Mouse (Mus musculus) stomach, postnatal 0 days (tissue): Measurements from ENCODE around the gene Rarb. TPM values are rescaled to one million over a fixed set of nuclear protein-coding genes. Genes with fewer than 3 reads are reported as not detected.

ENCODE experiments used
- ATAC-seq: fragments of 200-750 bp; cut with Nextera tagmentation; 2 replicates; pipeline ENCODE4 v1.8.0; 2017; ENCODE audit not compliant: low FRiP score, low TSS enrichment
- DNase-seq: peaks from one replicate; pipeline ENCODE4 v3.0.0-alpha.2; 2016; ENCODE audit warnings: low spot score
- H3K27ac ChIP-seq: fragments of 300-500 bp; sonication (generic); replicated peaks from 2 replicates; pipeline ENCODE4 v1.5.1; 2014; ENCODE audit warnings: mild to moderate bottlenecking, control low read depth
- H3K27me3 ChIP-seq: fragments of 300-500 bp; sonication (generic); 2 replicates; pipeline ENCODE4 v1.6.1; 2014; ENCODE audit warnings: low read length; ENCODE audit not compliant: control insufficient read depth, insufficient read depth
- H3K36me3 ChIP-seq: fragments of 300-500 bp; sonication (generic); 2 replicates; pipeline ENCODE4 v1.6.1; 2014; ENCODE audit warnings: low read length, mixed read lengths; ENCODE audit not compliant: control insufficient read depth, insufficient read depth
- H3K4me1 ChIP-seq: fragments of 300-500 bp; sonication (generic); replicated peaks from 2 replicates; pipeline ENCODE4 v1.6.1; 2014; ENCODE audit warnings: antibody characterized with exemption; ENCODE audit not compliant: control insufficient read depth, insufficient read depth
- H3K4me2 ChIP-seq: fragments of 300-500 bp; sonication (generic); replicated peaks from 2 replicates; pipeline ENCODE4 v1.6.1; 2014; ENCODE audit warnings: low read depth, mild to moderate bottlenecking, control low read depth, moderate library complexity
- H3K4me3 ChIP-seq: fragments of 300-500 bp; sonication (generic); 2 replicates; pipeline ENCODE4 v1.5.1; 2014; ENCODE audit warnings: low read depth, low read length, control low read depth
- H3K9ac ChIP-seq: fragments of 300-500 bp; sonication (generic); 2 replicates; pipeline ENCODE4 v1.6.1; 2014; ENCODE audit warnings: mild to moderate bottlenecking, low read length, control low read depth, mixed read lengths
- H3K9me3 ChIP-seq: fragments of 300-500 bp; sonication (generic); 2 replicates; pipeline ENCODE4 v1.6.1; 2016; ENCODE audit warnings: low read length; ENCODE audit not compliant: control insufficient read depth
- CTCF ChIP-seq: IDR thresholded peaks from 2 replicates; pipeline ENCODE4 v1.5.1; 2016; ENCODE audit warnings: antibody characterized with exemption, low read depth, mild to moderate bottlenecking, moderate library complexity
- EP300 ChIP-seq: optimal IDR thresholded peaks from 2 replicates; pipeline ENCODE3; 2016; ENCODE audit warnings: antibody characterized with exemption
- WGBS: fragments of 180-500 bp; shearing (Covaris S2); extraction: QIAGEN DNeasy Blood & Tissue Kit; methylation state at CpG from one replicate; pipeline ENCODE4 v1.1.7; 2014; 5-methylcytosine and 5-hydroxymethylcytosine counted together
- polyA plus RNA-seq: library from polyadenylated mRNA; unstranded; fragments of >200 nt; fragmentation: Nextera tagmentation; extraction: Ambion mirVana; gene quantifications from 2 replicates; pipeline ENCODE4 v1.2.1, GENCODE M21; 2015

Gene Rarb
- polyA plus RNA-seq, 1 experiment from 2014 or later, result 4.0 TPM

GRCm38 (mm10) chr14:16605480-16605879, 213.5 kb downstream of the Rarb start:
- H3K9me3 ChIP-seq, result no peaks in the 10 kb centered on the region
- ATAC-seq, result no peak
- no peak for DNase-seq
- H3K27ac ChIP-seq, result no peak overlapping the region
- H3K4me3 ChIP-seq, result no peak overlapping the region
- no peak overlapping the region for H3K9ac ChIP-seq
- no peak overlapping the region for H3K4me2 ChIP-seq
- peak; percentile 32 for TF ChIP-seq CTCF
- TF ChIP-seq EP300, result no peak
- no peaks in the 10 kb centered on the region for H3K27me3 ChIP-seq
- 0 out of 2 replicates have a peak, but pooled peaks cover 2% of the 10 kb centered on the region for H3K4me1 ChIP-seq
- no peaks in the 10 kb centered on the region for H3K36me3 ChIP-seq

DNA sequence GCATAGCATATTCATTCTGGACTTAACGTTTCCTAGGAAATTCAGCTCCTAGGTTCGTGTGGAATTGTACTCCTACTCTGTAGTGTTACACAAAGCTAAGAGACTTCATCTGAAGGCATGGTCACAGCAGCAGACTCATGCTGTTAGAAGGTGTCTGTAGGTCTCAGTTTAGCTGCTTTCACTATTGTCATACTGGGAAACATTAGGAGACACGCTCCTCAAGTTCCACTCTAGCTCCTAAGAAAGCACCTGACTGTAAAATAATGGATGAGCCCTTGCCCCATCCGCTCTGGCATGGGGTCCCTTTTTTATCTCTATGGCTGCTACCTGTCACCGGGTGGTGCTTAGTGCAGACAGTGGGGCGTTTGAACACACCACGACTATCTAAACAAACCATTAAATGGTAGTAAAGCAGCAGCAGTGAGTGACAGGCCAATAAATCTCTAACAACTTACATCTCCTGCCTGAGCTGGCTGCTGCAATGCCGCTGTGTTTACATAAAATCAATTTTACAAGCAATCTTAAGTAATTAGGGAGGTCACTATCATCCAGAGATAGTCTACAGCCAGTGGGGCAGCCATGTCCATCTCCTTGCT, 214.4 kb downstream of the Rarb start:
- TF ChIP-seq EP300, result no peak
- no peak for TF ChIP-seq CTCF

GRCm38 (mm10) chr14:16603040-16603590, 215.8 kb downstream of the Rarb start:
- Histone ChIP-seq H3K36me3 (no peaks in the 10 kb centered on the region), H3K4me1 (0 out of 2 replicates have a peak, but pooled peaks cover 2% of the 10 kb centered on the region), H3K9ac (no peak overlapping the region), H3K27me3 (no peaks in the 10 kb centered on the region), H3K9me3 (no peaks in the 10 kb centered on the region), H3K27ac (no peak overlapping the region), H3K4me3 (no peak overlapping the region), H3K4me2 (no peak overlapping the region)
- no peak for ATAC-seq
- DNase-seq, result no peak
- TF ChIP-seq EP300 (no peak), CTCF (no peak)
- WGBS, result 19% methylated on average over 5 of the region's 5 CpGs

More for the DNA sequence above, 214.4 kb downstream of the Rarb start:
- no peak overlapping the region for H3K4me2 ChIP-seq
- ATAC-seq (no peak), DNase-seq (no peak)
- no peaks in the 10 kb centered on the region for H3K27me3 ChIP-seq
- H3K9ac ChIP-seq, result no peak overlapping the region
- 36% methylated on average over 8 of the region's 8 CpGs for WGBS
- no peaks in the 10 kb centered on the region for H3K36me3 ChIP-seq
- H3K27ac ChIP-seq, result no peak overlapping the region
- H3K4me3 ChIP-seq, result no peak overlapping the region
- 0 out of 2 replicates have a peak, but pooled peaks cover 2% of the 10 kb centered on the region for H3K4me1 ChIP-seq
- no peaks in the 10 kb centered on the region for H3K9me3 ChIP-seq

DNA sequence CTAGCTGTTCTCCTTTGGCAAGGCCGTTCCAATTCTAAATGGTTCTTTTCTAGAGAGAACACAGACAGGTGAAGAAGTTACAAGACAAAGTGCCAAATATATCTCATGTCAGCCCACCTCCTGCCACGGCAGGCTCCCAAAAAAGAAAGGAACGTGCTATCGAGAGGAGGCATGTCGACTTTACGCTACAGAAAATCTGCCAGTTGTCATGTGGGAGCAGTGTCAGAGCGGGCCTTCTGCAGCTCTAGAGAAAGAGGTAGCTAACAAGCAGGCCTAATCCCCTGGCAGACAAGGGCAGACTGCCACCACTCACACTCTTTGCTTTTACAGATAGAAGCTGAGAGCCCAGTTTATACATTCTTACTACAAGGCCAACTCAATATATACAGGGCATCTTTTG, 219.7 kb downstream of the Rarb start:
- H3K27me3 ChIP-seq, result no peaks in the 10 kb centered on the region
- no peak overlapping the region for H3K9ac ChIP-seq
- no peak overlapping the region for H3K4me3 ChIP-seq
- no peak overlapping the region for H3K27ac ChIP-seq
- no peak for ATAC-seq
- DNase-seq, result no peak
- H3K4me1 ChIP-seq, result no peaks in the 10 kb centered on the region
- TF ChIP-seq EP300, result no peak
- TF ChIP-seq CTCF, result no peak
- H3K4me2 ChIP-seq, result no peak overlapping the region
- H3K36me3 ChIP-seq, result no peaks in the 10 kb centered on the region
- 62% methylated on average over 7 of the region's 7 CpGs for WGBS
- H3K9me3 ChIP-seq, result no peaks in the 10 kb centered on the region

GRCm38 (mm10) chr14:16598074-16598501, 220.9 kb downstream of the Rarb start:
- TF ChIP-seq EP300 (no peak), CTCF (no peak)
- Histone ChIP-seq H3K36me3 (no peaks in the 10 kb centered on the region), H3K9me3 (no peaks in the 10 kb centered on the region), H3K4me1 (no peaks in the 10 kb centered on the region), H3K4me2 (no peak overlapping the region), H3K4me3 (no peak overlapping the region), H3K27ac (no peak overlapping the region), H3K9ac (no peak overlapping the region), H3K27me3 (no peaks in the 10 kb centered on the region)
- 26% methylated on average over 4 of the region's 4 CpGs for WGBS
- ATAC-seq (no peak), DNase-seq (no peak)

DNA sequence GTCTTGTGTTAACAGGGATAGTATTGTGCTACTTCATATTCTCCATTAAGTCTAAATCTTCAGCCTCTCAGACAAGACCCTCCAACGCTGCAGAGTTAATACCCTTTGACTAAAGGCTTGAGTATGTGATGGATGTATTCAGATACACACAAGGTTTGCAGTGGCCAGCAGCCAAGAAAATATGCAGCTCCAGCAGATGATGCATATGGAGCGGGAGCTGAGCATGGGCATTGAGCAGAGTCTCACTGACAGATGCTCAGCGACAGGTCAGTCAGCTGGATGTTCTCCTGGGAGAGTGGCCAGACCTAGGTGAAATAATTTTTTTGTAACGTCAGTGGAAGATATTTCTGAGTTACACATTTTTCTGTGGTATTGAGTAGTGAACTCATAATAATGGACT, 229.8 kb downstream of the Rarb start:
- Histone ChIP-seq H3K27me3 (no peaks in the 10 kb centered on the region), H3K4me1 (no peaks in the 10 kb centered on the region), H3K4me3 (no peak overlapping the region), H3K9me3 (no peaks in the 10 kb centered on the region), H3K4me2 (no peak overlapping the region), H3K27ac (no peak overlapping the region), H3K36me3 (no peaks in the 10 kb centered on the region), H3K9ac (no peak overlapping the region)
- ATAC-seq (no peak), DNase-seq (no peak)
- TF ChIP-seq CTCF (no peak), EP300 (no peak)
- WGBS, result 41% methylated on average over 4 of the region's 4 CpGs
